Mouse (Mus musculus) testis, adult 2 months (tissue): ENCODE data around the gene Gm21958. TPM values are rescaled to one million over a fixed set of nuclear protein-coding genes. Genes with fewer than 3 reads are reported as not detected.

ENCODE experiments used
- H3K27ac ChIP-seq: fragments of 200-500 bp; 2 replicates; pipeline ENCODE4 v1.5.1; 2012; ENCODE audit warnings: low read depth, low read length; ENCODE audit not compliant: control insufficient read depth, insufficient read depth
- H3K27me3 ChIP-seq: fragments of 200-500 bp; 2 replicates; pipeline ENCODE4 v1.6.1; 2012; ENCODE audit warnings: mild to moderate bottlenecking, low read length, moderate library complexity; ENCODE audit not compliant: control insufficient read depth, insufficient read depth
- H3K36me3 ChIP-seq: fragments of 200-500 bp; 2 replicates; pipeline ENCODE4 v1.6.1; 2012; ENCODE audit warnings: mild to moderate bottlenecking, low read length; ENCODE audit not compliant: control insufficient read depth, insufficient read depth
- H3K4me1 ChIP-seq: fragments of 200-500 bp; 2 replicates; pipeline ENCODE4 v1.6.1; 2012; ENCODE audit warnings: low read length; ENCODE audit not compliant: control insufficient read depth, insufficient read depth
- H3K4me3 ChIP-seq: fragments of 200-500 bp; 2 replicates; pipeline ENCODE4 v1.5.1; 2012; ENCODE audit warnings: low read depth, mild to moderate bottlenecking, low read length, moderate library complexity, mixed read lengths; ENCODE audit not compliant: control insufficient read depth
- CTCF ChIP-seq: fragments of 200-500 bp; IDR thresholded peaks from 2 replicates; pipeline ENCODE4 v1.5.1; 2012; ENCODE audit warnings: low read depth, mild to moderate bottlenecking, inconsistent platforms, low read length, moderate library complexity; ENCODE audit not compliant: control insufficient read depth, insufficient read depth, insufficient replicate concordance
- POLR2A ChIP-seq: fragments of 200-500 bp; IDR thresholded peaks from 2 replicates; pipeline ENCODE4 v1.6.1; 2012; ENCODE audit warnings: low read depth, mild to moderate bottlenecking, inconsistent platforms, low read length, moderate library complexity; ENCODE audit not compliant: control insufficient read depth
- polyA plus RNA-seq: library from polyadenylated mRNA; depleted of rRNA; stranded (reverse); fragments of >200 nt; gene quantifications from 2 replicates; pipeline ENCODE4 v1.2.3, GENCODE M21; 2012

Gm21958 gene
- polyA plus RNA-seq, 1 experiment, result not detected

GRCm38 (mm10) chr3:54692202-54693055, 21.7 kb downstream of the Gm21958 start, which contains the start of gene Supt20:
Gene Supt20 (plus strand): TSS chr3:54692807.
- Histone ChIP-seq H3K36me3 (peaks cover 5% of the 10 kb centered on the region), H3K27ac (peak within 1 kb of the TSS; percentile 100), H3K27me3 (no peaks in the 10 kb centered on the region), H3K4me3 (peak within 1 kb of the TSS; percentile 99), H3K4me1 (peaks cover 2% of the 10 kb centered on the region)
- no peak for TF ChIP-seq CTCF
- TF ChIP-seq POLR2A, result peak; percentile 93

- peaks cover 2% of the 10 kb centered on the region for H3K4me1 ChIP-seq
- H3K4me3 ChIP-seq, result no peak overlapping the region
- no peak overlapping the region for H3K27ac ChIP-seq
- TF ChIP-seq CTCF (no peak), POLR2A (no peak)
- no peaks in the 10 kb centered on the region for H3K27me3 ChIP-seq
- no peaks in the 10 kb centered on the region; the same call in 1 of the 2 replicates for H3K36me3 ChIP-seq
Measured at GRCm38 (mm10) chr3:54689091-54689490, 25.1 kb downstream of the Gm21958 start.

GRCm38 (mm10) chr3:54687245-54687644, 26.9 kb downstream of the Gm21958 start:
- Histone ChIP-seq H3K27ac (no peak overlapping the region), H3K27me3 (no peaks in the 10 kb centered on the region), H3K36me3 (no peaks in the 10 kb centered on the region), H3K4me3 (no peak overlapping the region), H3K4me1 (peaks cover 2% of the 10 kb centered on the region)
- no peak for TF ChIP-seq POLR2A
- no peak for TF ChIP-seq CTCF

GRCm38 (mm10) chr3:54685202-54685601, 29.0 kb downstream of the Gm21958 start:
- no peaks in the 10 kb centered on the region for H3K4me1 ChIP-seq
- H3K4me3 ChIP-seq, result no peak overlapping the region
- no peaks in the 10 kb centered on the region for H3K36me3 ChIP-seq
- TF ChIP-seq POLR2A, result no peak
- TF ChIP-seq CTCF, result no peak
- no peaks in the 10 kb centered on the region for H3K27me3 ChIP-seq
- H3K27ac ChIP-seq, result no peak overlapping the region

GRCm38 (mm10) chr3:54681310-54682204, 32.6 kb downstream of the Gm21958 start:
- Histone ChIP-seq H3K27ac (no peak overlapping the region), H3K27me3 (no peaks in the 10 kb centered on the region), H3K4me3 (no peak overlapping the region), H3K4me1 (no peaks in the 10 kb centered on the region), H3K36me3 (no peaks in the 10 kb centered on the region)
- TF ChIP-seq POLR2A (no peak), CTCF (no peak)

- Histone ChIP-seq H3K27me3 (no peaks in the 10 kb centered on the region), H3K4me1 (no peaks in the 10 kb centered on the region), H3K4me3 (no peak overlapping the region), H3K36me3 (no peaks in the 10 kb centered on the region), H3K27ac (no peak overlapping the region)
- TF ChIP-seq POLR2A (no peak), CTCF (no peak)
Measured at GRCm38 (mm10) chr3:54676818-54677217, 37.3 kb downstream of the Gm21958 start.
